Mouse (Mus musculus) limb, embryonic 14.5 days (tissue): ENCODE results near the gene Mms22l. TPM values are rescaled to one million over a fixed set of nuclear protein-coding genes. Genes with fewer than 3 reads are reported as not detected.
"Not testable (repeated sequence)": the region's sequence is repeated elsewhere in the genome, so short reads cannot be mapped to it uniquely, and the experiment has no call there.

ENCODE experiments used
- ATAC-seq: fragments of 200-750 bp; cut with Nextera tagmentation; 2 replicates; pipeline ENCODE4 v1.8.0; 2017; ENCODE audit warnings: low read depth, moderate number of reproducible peaks, moderate TSS enrichment; ENCODE audit not compliant: low FRiP score
- DNase-seq: peaks from one replicate; pipeline ENCODE4 v3.0.0-alpha.2; 2015; ENCODE audit warnings: low spot score
- H3K27ac ChIP-seq: fragments of 300-500 bp; sonication (generic); replicated peaks from 2 replicates; pipeline ENCODE4 v1.5.1; 2014; ENCODE audit warnings: low read depth, mild to moderate bottlenecking, low read length, moderate library complexity, mixed read lengths
- H3K27me3 ChIP-seq: fragments of 300-500 bp; sonication (generic); 2 replicates; pipeline ENCODE4 v1.6.1; 2014; ENCODE audit warnings: low read length, mixed read lengths; ENCODE audit not compliant: control insufficient read depth, insufficient read depth
- H3K36me3 ChIP-seq: fragments of 300-500 bp; sonication (generic); 2 replicates; pipeline ENCODE4 v1.6.1; 2014; ENCODE audit warnings: mild to moderate bottlenecking, low read length, moderate library complexity, mixed read lengths; ENCODE audit not compliant: control insufficient read depth, insufficient read depth
- H3K4me1 ChIP-seq: fragments of 300-500 bp; sonication (generic); 2 replicates; pipeline ENCODE4 v1.6.1; 2014; ENCODE audit warnings: antibody characterized with exemption, low read length, mixed read lengths; ENCODE audit not compliant: control insufficient read depth, insufficient read depth
- H3K4me2 ChIP-seq: fragments of 300-500 bp; sonication (generic); replicated peaks from 2 replicates; pipeline ENCODE4 v1.6.1; 2014; ENCODE audit warnings: low read depth, mild to moderate bottlenecking, low read length, moderate library complexity; ENCODE audit not compliant: severe bottlenecking
- H3K4me3 ChIP-seq: fragments of 300-500 bp; sonication (generic); replicated peaks from 2 replicates; pipeline ENCODE4 v1.5.1; 2014; ENCODE audit warnings: low read length
- H3K9ac ChIP-seq: fragments of 300-500 bp; sonication (generic); 2 replicates; pipeline ENCODE4 v1.6.1; 2014; ENCODE audit warnings: mild to moderate bottlenecking, low read depth, low read length, moderate library complexity; ENCODE audit not compliant: severe bottlenecking
- H3K9me3 ChIP-seq: fragments of 300-500 bp; sonication (generic); 2 replicates; pipeline ENCODE4 v1.6.1; 2016; ENCODE audit warnings: low read length; ENCODE audit not compliant: control insufficient read depth
- POLR2A ChIP-seq: fragments of 200-500 bp; IDR thresholded peaks from 2 replicates; pipeline ENCODE4 v1.8.0; 2012; ENCODE audit warnings: inconsistent platforms, mild to moderate bottlenecking, moderate library complexity, borderline replicate concordance; ENCODE audit not compliant: insufficient read depth, insufficient read length; ENCODE audit errors: extremely low read depth
- WGBS: fragments of 180-500 bp; shearing (Covaris S2); extraction: QIAGEN DNeasy Blood & Tissue Kit; methylation state at CpG from one replicate; pipeline ENCODE4 v1.1.7; 2014; 5-methylcytosine and 5-hydroxymethylcytosine counted together
- polyA plus RNA-seq, 2 experiments: library from polyadenylated mRNA; depleted of rRNA in 1 of 2; stranded (reverse) in 1 of 2; unstranded in 1 of 2; fragments of >200 nt; fragmentation: Nextera tagmentation in 1 of 2; extraction: Ambion mirVana in 1 of 2; gene quantifications; 2 replicates each; pipeline versions ENCODE4 v1.2.1 to v1.2.3; 2012 to 2014

Mms22l gene
- polyA plus RNA-seq, 2 experiments, result 25.5 to 26.0 TPM

DNA sequence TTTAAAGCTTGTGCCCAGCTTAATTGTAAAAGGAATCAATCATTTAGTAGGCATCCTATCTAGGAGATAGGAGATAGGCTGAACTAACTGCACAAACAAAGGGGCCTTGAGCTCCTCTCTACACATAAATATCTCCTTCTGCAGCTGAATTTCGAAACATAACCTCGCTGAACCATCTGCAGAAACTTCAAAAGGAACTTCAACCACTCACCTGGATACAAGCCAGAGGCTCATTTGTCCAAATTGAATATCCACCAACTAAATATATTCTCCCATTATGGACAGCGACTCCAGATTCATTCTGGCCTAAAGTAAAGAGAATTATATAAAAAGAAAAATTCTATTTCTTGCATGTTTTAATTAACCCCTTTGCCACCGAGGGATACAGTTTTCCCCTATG, 130.4 kb downstream of the Mms22l start:
- no peak for TF ChIP-seq POLR2A
- Histone ChIP-seq H3K9me3 (no peaks in the 10 kb centered on the region), H3K4me2 (no peak overlapping the region), H3K4me3 (no peak overlapping the region), H3K9ac (no peak overlapping the region), H3K36me3 (no peaks in the 10 kb centered on the region), H3K27me3 (no peaks in the 10 kb centered on the region), H3K4me1 (no peaks in the 10 kb centered on the region; the same call in 1 of the 2 replicates), H3K27ac (no peak overlapping the region)
- ATAC-seq (no peak), DNase-seq (no peak)
- 63% methylated on average over 4 of the region's 4 CpGs for WGBS

DNA sequence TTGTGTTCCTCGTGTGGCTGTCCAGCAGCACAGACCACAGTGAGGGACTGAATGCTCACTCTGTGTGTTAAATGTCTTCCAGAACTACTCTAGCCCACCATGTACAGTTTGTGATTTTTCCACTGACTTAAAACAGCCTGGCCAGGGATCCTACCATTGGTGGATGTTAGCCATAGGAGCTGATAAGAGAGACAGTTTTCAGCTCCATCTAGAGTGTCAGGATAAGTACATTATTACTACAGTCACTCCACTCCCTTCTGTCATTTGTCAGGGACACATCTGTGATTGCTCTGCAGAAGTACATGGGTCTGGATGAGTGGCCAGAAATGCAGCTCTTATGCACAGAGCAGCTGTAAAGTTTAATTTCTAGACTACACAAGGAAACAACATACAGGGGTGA, 131.6 kb downstream of the Mms22l start:
- no peak overlapping the region for H3K4me3 ChIP-seq
- no peak for TF ChIP-seq POLR2A
- no peak overlapping the region for H3K27ac ChIP-seq
- no peak for DNase-seq
- no peaks in the 10 kb centered on the region; the same call in 1 of the 2 replicates for H3K4me1 ChIP-seq
- H3K9me3 ChIP-seq, result no peaks in the 10 kb centered on the region
- no peaks in the 10 kb centered on the region for H3K27me3 ChIP-seq
- no peak overlapping the region for H3K9ac ChIP-seq
- no peak for ATAC-seq
- no peak overlapping the region for H3K4me2 ChIP-seq
- WGBS, result 62% methylated on average over 1 of the region's 1 CpGs
- H3K36me3 ChIP-seq, result no peaks in the 10 kb centered on the region

DNA sequence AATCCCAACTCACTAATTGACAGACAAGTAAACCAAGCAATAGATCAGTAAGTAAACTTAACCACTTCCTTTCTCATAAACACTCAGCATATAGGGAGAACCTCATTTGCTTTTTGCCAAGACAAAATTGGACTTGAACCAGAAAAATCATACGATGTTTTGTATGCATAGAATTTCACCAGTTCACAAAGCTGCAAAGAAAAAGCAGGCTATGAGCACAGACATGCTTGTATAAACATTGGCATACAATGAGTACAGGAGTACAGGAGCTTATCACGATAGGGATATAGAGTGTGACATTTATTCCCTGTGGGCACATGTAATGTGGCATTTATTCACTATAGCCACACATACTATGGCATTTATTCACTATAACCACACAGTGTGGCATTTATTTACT, 134.2 kb downstream of the Mms22l start:
- Histone ChIP-seq H3K27ac (no peak overlapping the region), H3K4me1 (no peaks in the 10 kb centered on the region; the same call in 1 of the 2 replicates), H3K4me2 (no peak overlapping the region), H3K36me3 (no peaks in the 10 kb centered on the region), H3K27me3 (no peaks in the 10 kb centered on the region), H3K4me3 (no peak overlapping the region), H3K9ac (no peak overlapping the region), H3K9me3 (no peaks in the 10 kb centered on the region)
- DNase-seq, result no peak
- TF ChIP-seq POLR2A, result no peak
- no peak for ATAC-seq
- 62% methylated on average over 2 of the region's 2 CpGs for WGBS

DNA sequence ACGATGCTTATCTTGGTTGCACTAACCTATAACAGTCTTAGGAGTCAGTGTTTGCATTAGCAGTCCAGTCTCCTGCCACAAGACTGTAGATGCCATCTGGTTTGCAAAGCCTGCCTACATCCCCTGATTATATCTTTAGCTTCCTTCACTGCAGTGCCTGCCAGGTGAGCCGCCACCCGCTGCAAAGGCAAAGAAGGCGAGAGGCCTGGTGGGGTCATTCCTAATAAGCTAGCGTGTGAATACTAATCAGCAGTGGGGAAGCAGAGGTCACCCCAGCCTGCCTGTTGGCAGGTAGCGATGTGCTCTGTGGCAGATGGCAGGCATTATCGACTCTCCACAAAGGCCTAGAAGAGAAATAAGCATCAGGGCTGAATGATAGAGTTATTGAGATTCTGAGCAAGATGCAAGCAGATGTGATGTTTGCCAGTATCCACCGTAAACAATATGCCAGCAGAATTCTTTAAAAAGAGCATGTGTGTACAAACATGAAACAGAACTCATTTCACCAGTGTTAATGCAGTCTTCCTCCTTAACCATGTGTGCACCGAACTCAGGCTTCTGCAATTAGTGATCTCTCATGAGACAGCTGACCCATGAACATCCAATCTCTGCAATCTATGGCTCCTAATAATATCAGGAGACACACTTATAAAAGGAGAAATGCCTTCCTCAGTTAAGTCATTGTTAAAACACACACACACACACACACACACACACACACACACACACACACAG, 135.1 kb downstream of the Mms22l start:
- no peak for ATAC-seq
- no peaks in the 10 kb centered on the region for H3K4me1 ChIP-seq
- no peak overlapping the region for H3K27ac ChIP-seq
- H3K9me3 ChIP-seq, result no peaks in the 10 kb centered on the region
- no peak for TF ChIP-seq POLR2A
- 66% methylated on average over 9 of the region's 9 CpGs for WGBS
- H3K4me2 ChIP-seq, result no peak overlapping the region
- H3K4me3 ChIP-seq, result no peak overlapping the region
- DNase-seq, result no peak
- H3K27me3 ChIP-seq, result no peaks in the 10 kb centered on the region
- no peaks in the 10 kb centered on the region for H3K36me3 ChIP-seq
- H3K9ac ChIP-seq, result no peak overlapping the region

DNA sequence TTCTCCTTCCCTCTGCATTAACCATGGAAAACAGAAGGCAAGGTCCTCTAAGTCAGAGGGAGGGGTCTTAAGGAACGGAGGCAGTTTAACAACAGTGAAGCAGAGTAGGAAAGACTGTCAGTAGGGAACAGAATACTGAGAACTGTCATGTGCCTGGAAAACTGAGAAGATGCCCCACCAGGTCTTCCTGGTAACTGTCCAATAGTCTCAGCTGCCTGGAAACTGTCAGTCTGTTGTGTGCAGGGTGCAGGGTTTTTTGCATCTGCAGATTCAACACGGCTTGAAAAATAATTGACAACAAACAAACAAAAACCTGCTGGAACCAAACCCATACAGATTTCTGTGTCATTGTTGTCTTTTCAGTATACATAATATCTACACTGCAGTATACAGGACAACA, 146.1 kb downstream of the Mms22l start:
- WGBS, result 80% methylated on average over 2 of the region's 2 CpGs
- H3K36me3 ChIP-seq, result no peaks in the 10 kb centered on the region
- no peak overlapping the region for H3K4me2 ChIP-seq
- H3K4me3 ChIP-seq, result no peak overlapping the region
- H3K27ac ChIP-seq, result no peak overlapping the region
- no peak overlapping the region for H3K9ac ChIP-seq
- H3K9me3 ChIP-seq, result no peaks in the 10 kb centered on the region
- DNase-seq (no peak), ATAC-seq (no peak)
- no peak for TF ChIP-seq POLR2A
- no peaks in the 10 kb centered on the region for H3K4me1 ChIP-seq
- H3K27me3 ChIP-seq, result no peaks in the 10 kb centered on the region

DNA sequence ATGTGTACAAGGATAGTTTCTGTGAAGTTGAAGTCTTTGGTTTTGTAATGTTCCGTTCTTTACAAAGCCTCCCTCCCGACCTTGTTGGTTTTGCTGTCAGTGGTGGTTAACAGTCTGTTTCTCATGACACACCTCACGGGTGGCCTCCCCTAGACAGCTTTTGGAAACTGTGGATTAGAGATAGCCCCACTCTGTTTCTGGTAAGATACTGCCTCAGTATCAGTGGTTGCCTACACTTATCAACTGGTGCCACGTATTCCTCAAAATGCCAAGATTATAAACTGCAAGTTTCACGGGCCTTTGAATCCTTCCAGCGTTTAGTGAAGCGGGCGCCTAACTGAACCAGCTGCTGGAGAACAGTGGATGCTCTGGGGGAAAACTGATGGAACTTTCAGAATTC, 148.5 kb downstream of the Mms22l start:
- not testable (repeated sequence) for H3K9ac ChIP-seq, H3K9me3 ChIP-seq, H3K27ac ChIP-seq, DNase-seq, ATAC-seq, H3K4me1 ChIP-seq, H3K4me3 ChIP-seq, H3K27me3 ChIP-seq, H3K4me2 ChIP-seq, H3K36me3 ChIP-seq
- 96% methylated on average over 5 of the region's 8 CpGs for WGBS
